Mouse (Mus musculus) naive thymus-derived CD4-positive, alpha-beta T cell, adult 2 months (primary cell): ENCODE results near the gene Slc16a4.

Experiments used
- DNase-seq: peaks from one replicate; pipeline ENCODE4 v3.0.0-alpha.2; 2011; ENCODE audit warnings: low read depth

Gene Slc16a4

GRCm38 (mm10) chr3:107360341-107360740 lies 69.3 kb downstream of the Slc16a4 start:
- DNase-seq = no peak
